Mouse (Mus musculus) layer of hippocampus, adult 2 months (tissue): ENCODE measurements around the gene Rab5if. TPM values are rescaled to one million over a fixed set of nuclear protein-coding genes. Genes with fewer than 3 reads are reported as not detected.
"Not testable (repeated sequence)": the region's sequence is repeated elsewhere in the genome, so short reads cannot be mapped to it uniquely, and the experiment has no call there.

Source experiments
- DNase-seq, 2 experiments: peaks; one replicate each; pipeline ENCODE4 v3.0.0; 2022; ENCODE audit warnings: low spot score in 2 of 2
- H3K27ac ChIP-seq: fragments of 200-600 bp; 2 replicates; pipeline ENCODE4 v1.8.1; 2022
- H3K4me3 ChIP-seq: fragments of 200-600 bp; 2 replicates; pipeline ENCODE4 v1.8.1; 2022; ENCODE audit warnings: mild to moderate bottlenecking
- CTCF ChIP-seq: fragments of 200-600 bp; conservative IDR thresholded peaks from 2 replicates; pipeline ENCODE4 v1.8.1; 2022; ENCODE audit warnings: antibody characterized with exemption, mild to moderate bottlenecking, moderate library complexity
- total RNA-seq, 2 experiments: library from RNA; stranded (reverse); gene quantifications; 2 replicates each; pipeline ENCODE4 v1.2.3; 2021

Rab5if gene
- total RNA-seq, 2 experiments from 2014 or later: 89.3 to 92.1 TPM

- no peak for TF ChIP-seq CTCF
- Histone ChIP-seq H3K27ac (no peak overlapping the region), H3K4me3 (no peak overlapping the region)
- no peak for DNase-seq
Observed at GRCm38 (mm10) chr2:156901883-156902282, 39.0 kb downstream of the Rab5if start.

GRCm38 (mm10) chr2:156902411-156902810 lies 39.5 kb downstream of the Rab5if start:
- DNase-seq, H3K27ac ChIP-seq, H3K4me3 ChIP-seq: not testable (repeated sequence)

DNA sequence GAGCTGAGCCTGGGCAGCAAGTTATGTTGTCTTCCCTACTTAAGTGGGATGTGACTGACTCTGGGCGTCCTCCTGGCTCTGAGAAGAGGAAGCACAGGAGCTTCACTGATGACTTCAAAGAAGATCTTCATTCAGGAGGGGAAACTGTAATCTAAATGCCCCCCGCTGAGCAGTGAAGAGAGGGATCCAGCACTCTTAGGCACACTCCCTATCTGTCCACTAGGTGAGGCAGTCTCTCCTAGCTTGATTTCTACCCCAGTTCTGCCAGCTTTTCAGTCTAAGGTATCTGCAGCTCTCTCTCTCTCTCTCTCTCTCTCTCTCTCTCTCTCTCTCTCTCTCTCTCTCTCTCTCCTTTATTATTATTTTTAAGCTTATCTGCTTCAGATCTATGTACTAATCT lies 40.4 kb downstream of the Rab5if start:
- TF ChIP-seq CTCF: peak; percentile 67
- Histone ChIP-seq H3K27ac (no peak overlapping the region), H3K4me3 (no peak overlapping the region)
- no peak for DNase-seq

- peak; percentile 88 for TF ChIP-seq CTCF
- peak; percentile 66 to 76 for DNase-seq
- Histone ChIP-seq H3K27ac (no peak overlapping the region), H3K4me3 (no peak overlapping the region)
Observed at GRCm38 (mm10) chr2:156904976-156905717, 42.2 kb downstream of the Rab5if start.

GRCm38 (mm10) chr2:156905931-156906330 lies 43.0 kb downstream of the Rab5if start:
- not testable (repeated sequence) for H3K4me3 ChIP-seq, DNase-seq
- peak overlapping the region; percentile 4; the same call in 1 of the 2 replicates for H3K27ac ChIP-seq

DNA sequence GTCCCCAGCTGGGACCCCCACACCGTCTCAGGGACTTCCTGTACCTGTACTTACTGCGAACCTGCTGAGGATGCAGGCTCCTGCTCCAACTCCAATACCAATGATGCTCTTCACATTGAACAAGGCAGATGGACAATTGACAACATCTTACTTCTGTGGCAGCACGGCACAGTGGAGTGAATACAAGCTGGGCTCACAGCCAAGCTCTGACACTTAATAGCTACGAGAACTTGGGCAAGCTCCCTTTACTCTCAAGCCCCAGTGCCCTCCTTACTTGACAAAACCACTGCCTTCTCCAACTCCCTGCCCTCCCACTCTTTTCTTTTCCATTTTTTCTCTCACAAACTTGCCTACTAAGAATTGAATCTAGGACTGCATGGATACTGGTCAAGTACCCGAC lies 50.3 kb downstream of the Rab5if start:
- DNase-seq: no peak
- no peak for TF ChIP-seq CTCF
- Histone ChIP-seq H3K27ac (no peak overlapping the region), H3K4me3 (no peak overlapping the region)

DNA sequence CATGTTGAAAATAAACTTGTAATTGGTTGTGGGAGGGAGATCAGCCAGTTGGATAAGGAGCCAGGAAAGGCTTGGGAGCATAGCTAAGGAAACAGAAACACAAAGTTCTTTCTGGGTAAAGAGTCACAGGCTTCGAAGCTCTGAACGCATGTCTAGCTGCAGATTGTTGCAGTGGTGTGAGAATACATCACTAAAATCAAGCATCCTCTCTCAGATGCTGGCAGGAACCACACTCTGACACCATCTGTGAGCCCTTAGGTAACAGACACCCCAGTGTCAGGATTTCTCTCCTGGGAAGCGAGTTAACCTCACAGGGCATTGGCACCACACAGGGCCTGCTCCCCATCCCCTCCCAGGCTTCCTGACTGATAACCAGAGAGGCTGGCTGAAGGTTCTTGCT lies 52.6 kb downstream of the Rab5if start:
- H3K27ac ChIP-seq: no peak overlapping the region
- no peak for TF ChIP-seq CTCF
- no peak overlapping the region for H3K4me3 ChIP-seq
- DNase-seq: no peak

DNA sequence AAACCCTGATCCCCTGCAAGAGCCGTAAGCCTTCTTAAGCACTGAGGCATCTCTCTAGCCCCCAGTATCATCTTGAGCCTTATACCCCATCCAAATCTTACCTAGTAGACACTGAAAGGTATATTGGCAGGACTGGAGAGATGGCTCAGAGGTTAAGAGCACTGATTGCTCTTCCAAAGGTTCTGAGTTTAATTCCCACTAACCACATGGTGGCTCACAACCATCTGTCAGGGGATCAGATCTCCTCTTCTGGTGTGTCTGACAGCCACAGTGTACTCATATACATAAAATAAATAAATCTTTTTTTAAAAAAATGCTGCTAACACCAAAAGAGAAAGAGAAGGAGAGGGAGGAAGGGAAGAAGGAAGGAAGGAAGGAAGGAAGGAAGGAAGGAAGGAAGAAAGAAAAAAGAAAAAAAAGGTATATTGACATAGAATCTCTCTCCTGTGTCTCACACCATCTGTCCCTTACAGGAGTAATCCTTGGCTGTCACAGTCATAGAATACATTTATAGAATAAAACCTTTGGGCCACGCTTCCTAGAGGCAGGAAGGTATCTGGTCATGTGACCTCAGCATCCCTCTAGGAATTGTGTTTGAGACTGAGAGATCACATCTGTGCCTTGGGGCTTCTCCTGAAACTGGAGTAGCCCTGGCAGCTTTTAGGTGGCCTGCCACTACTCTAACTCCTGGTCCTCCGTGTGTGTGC lies 53.6 kb downstream of the Rab5if start:
- Histone ChIP-seq H3K27ac (no peak overlapping the region), H3K4me3 (no peak overlapping the region)
- TF ChIP-seq CTCF: no peak
- no peak for DNase-seq

DNA sequence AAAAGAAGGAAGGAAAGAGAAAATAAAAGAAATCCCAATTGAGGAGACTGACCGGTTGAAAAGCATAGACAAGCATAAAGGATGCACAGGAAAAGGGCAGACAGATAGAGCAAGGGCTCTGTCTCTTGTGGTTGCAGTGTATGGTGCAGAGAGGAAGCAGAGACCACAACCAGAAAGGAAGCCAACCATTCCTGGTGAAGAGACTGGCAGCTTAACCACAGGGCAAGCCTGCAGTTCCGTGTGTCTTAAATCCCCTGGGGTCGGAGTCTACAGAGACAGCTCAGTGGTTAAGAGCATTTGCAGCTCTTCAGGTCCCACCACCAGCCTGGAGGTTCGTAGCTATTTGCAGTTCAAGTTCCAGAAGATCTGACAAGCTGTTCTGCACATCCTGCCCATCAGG lies 55.6 kb downstream of the Rab5if start:
- no peak overlapping the region for H3K4me3 ChIP-seq
- TF ChIP-seq CTCF: no peak
- DNase-seq: no peak

GRCm38 (mm10) chr2:156919191-156919590 lies 56.3 kb downstream of the Rab5if start:
- DNase-seq, H3K27ac ChIP-seq, H3K4me3 ChIP-seq: not testable (repeated sequence)

More for the DNA sequence above, 55.6 kb downstream of the Rab5if start:
- no peak overlapping the region for H3K27ac ChIP-seq

GRCm38 (mm10) chr2:156919796-156920195 lies 56.9 kb downstream of the Rab5if start:
- no peak for DNase-seq

DNA sequence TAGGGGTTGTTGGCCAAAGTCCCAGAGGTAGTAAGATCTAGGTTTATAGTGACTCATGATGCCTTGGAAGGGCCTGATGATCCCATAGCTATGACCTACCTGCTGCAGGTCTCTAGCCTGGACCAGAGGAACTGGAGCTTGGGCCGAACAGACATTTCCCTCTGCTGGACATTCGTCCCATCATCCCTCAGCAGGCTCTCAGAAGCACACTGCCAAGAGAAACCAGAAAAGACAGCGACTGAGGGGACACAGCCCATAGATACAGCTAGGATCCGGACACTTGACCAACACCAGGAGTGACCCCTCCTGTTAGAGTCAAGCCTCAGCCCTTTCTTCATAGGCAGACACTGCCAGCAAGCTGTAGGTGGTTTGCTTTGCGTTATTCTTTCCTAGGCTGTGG lies 60.1 kb downstream of the Rab5if start:
- no peak overlapping the region for H3K4me3 ChIP-seq
- no peak overlapping the region for H3K27ac ChIP-seq
- no peak for DNase-seq
- no peak for TF ChIP-seq CTCF

More at GRCm38 (mm10) chr2:156919796-156920195, 56.9 kb downstream of the Rab5if start:
- H3K27ac ChIP-seq: no peak overlapping the region
- TF ChIP-seq CTCF: no peak
- H3K4me3 ChIP-seq: no peak overlapping the region

Other genes starting within 250 kb of the Rab5if start
- 100 to 1,000 TPM; 194 to 198 TPM for gene Dlgap4, start 249.4 kb upstream of the Rab5if start, total RNA-seq
- gene Myl9, start 87.7 kb upstream of the Rab5if start, total RNA-seq: 10 to 100 TPM; 14.3 to 18.6 TPM
- 1 to 10 TPM in 1 of 2 experiments, under 1 TPM in 1; 0.77 to 1.4 TPM for gene Tgif2, start 23.1 kb upstream of the Rab5if start, total RNA-seq
- gene 4930518I15Rik, start 5.2 kb upstream of the Rab5if start, total RNA-seq: 1 to 10 TPM; 3.4 to 4.7 TPM
- under 1 TPM; 0.31 to 0.34 TPM for gene Sla2, start 24.1 kb downstream of the Rab5if start, total RNA-seq
- 100 to 1,000 TPM; 416 to 430 TPM for gene Ndrg3, start 128.9 kb downstream of the Rab5if start, total RNA-seq
- gene Dsn1, start 144.0 kb downstream of the Rab5if start, total RNA-seq: 1 to 10 TPM; 2.8 to 3.7 TPM
- gene Soga1, start 216.1 kb downstream of the Rab5if start, total RNA-seq: 10 to 100 TPM; 31.4 to 36.3 TPM
- not detected for gene Tldc2, start 223.9 kb downstream of the Rab5if start, total RNA-seq